Mouse (Mus musculus) thymus, adult 2 months (tissue): ENCODE data around the gene Zfp746. TPM values are rescaled to one million over a fixed set of nuclear protein-coding genes. Genes with fewer than 3 reads are reported as not detected.

Experiments
- DNase-seq: peaks from one replicate; pipeline ENCODE4 v3.0.0; 2021
- H3K27ac ChIP-seq: fragments of 200-500 bp; 2 replicates; pipeline ENCODE4 v1.5.1; 2012; ENCODE audit warnings: low read length, control low read depth; ENCODE audit not compliant: control insufficient read depth, insufficient read depth
- H3K27me3 ChIP-seq: fragments of 200-500 bp; 2 replicates; pipeline ENCODE4 v1.6.1; 2012; ENCODE audit warnings: mild to moderate bottlenecking, low read length, moderate library complexity, mixed read lengths; ENCODE audit not compliant: control insufficient read depth, insufficient read depth
- H3K36me3 ChIP-seq: fragments of 200-500 bp; 2 replicates; pipeline ENCODE4 v1.6.1; 2012; ENCODE audit warnings: mild to moderate bottlenecking, low read length, moderate library complexity; ENCODE audit not compliant: control insufficient read depth, insufficient read depth
- H3K4me1 ChIP-seq: fragments of 200-500 bp; replicated peaks from 2 replicates; pipeline ENCODE4 v1.6.1; 2012; ENCODE audit warnings: low read length; ENCODE audit not compliant: control insufficient read depth, insufficient read depth
- H3K4me3 ChIP-seq: fragments of 200-500 bp; 2 replicates; pipeline ENCODE4 v1.5.1; 2012; ENCODE audit warnings: mild to moderate bottlenecking, low read length, control low read depth, moderate library complexity; ENCODE audit not compliant: control insufficient read depth, insufficient read depth
- CTCF ChIP-seq: fragments of 200-500 bp; IDR thresholded peaks from 2 replicates; pipeline ENCODE4 v1.5.1; 2012; ENCODE audit warnings: mild to moderate bottlenecking, control low read depth, low read length, moderate library complexity, borderline replicate concordance; ENCODE audit not compliant: control insufficient read depth, poor library complexity, insufficient read depth; ENCODE audit errors: extremely low read depth
- POLR2A ChIP-seq: fragments of 200-500 bp; IDR thresholded peaks from 2 replicates; pipeline ENCODE4 v1.6.1; 2012; ENCODE audit warnings: mild to moderate bottlenecking, low read length, control low read depth, moderate library complexity; ENCODE audit not compliant: control insufficient read depth, poor library complexity, insufficient read depth; ENCODE audit errors: extremely low read depth
- WGBS: fragments of 180-500 bp; shearing (Covaris S2); methylation state at CpG from one replicate; pipeline ENCODE4 v1.1.7; 2018; 5-methylcytosine and 5-hydroxymethylcytosine counted together
- polyA plus RNA-seq: library from polyadenylated mRNA; depleted of rRNA; stranded (reverse); fragments of >200 nt; gene quantifications from 2 replicates; pipeline ENCODE4 v1.2.3, GENCODE M21; 2012

The Zfp746 gene
- polyA plus RNA-seq, 1 experiment: 52.5 TPM

DNA sequence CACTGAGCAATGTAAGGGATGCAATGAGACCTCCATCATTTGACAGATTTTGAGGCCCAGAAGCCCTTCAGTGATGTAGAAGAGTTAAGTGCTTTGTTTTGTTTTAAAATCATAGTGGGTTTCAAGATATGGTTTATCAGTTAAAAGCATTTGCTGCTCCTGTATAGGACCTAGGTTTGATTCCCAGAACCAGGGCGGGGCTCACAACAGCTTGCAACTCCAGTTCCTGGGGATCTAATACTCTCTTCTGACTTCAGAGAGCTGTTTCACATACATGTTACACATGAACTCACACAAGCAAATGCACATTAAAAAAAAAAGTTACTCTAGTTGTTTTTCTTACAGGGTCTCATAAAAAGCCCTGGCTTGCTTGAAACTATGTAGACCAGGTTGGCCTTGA lies 25.5 kb downstream of the Zfp746 start:
- WGBS: 95% methylated on average over 1 of the region's 1 CpGs
- DNase-seq: no peak
- H3K27ac ChIP-seq: no peak overlapping the region
- no peaks in the 10 kb centered on the region for H3K27me3 ChIP-seq
- H3K4me1 ChIP-seq: no peaks in the 10 kb centered on the region
- peaks cover 39% of the 10 kb centered on the region for H3K36me3 ChIP-seq
- TF ChIP-seq CTCF: no peak
- TF ChIP-seq POLR2A: no peak
- H3K4me3 ChIP-seq: no peak overlapping the region

- WGBS: 92% methylated on average over 2 of the region's 2 CpGs
- DNase-seq: no peak
- H3K36me3 ChIP-seq: peaks cover 34% of the 10 kb centered on the region
- H3K4me3 ChIP-seq: no peak overlapping the region
- TF ChIP-seq CTCF (no peak), POLR2A (no peak)
- H3K27me3 ChIP-seq: no peaks in the 10 kb centered on the region
- H3K27ac ChIP-seq: no peak overlapping the region
- no peaks in the 10 kb centered on the region for H3K4me1 ChIP-seq
Measured at GRCm38 (mm10) chr6:48060421-48060820, 26.0 kb downstream of the Zfp746 start.

- DNase-seq: no peak
- H3K36me3 ChIP-seq: no peaks in the 10 kb centered on the region
- no peaks in the 10 kb centered on the region for H3K27me3 ChIP-seq
- TF ChIP-seq CTCF: no peak
- TF ChIP-seq POLR2A: no peak
- peaks cover 12% of the 10 kb centered on the region for H3K4me1 ChIP-seq
- no peak overlapping the region for H3K27ac ChIP-seq
- 88% methylated on average over 6 of the region's 6 CpGs for WGBS
- no peak overlapping the region for H3K4me3 ChIP-seq
Measured at GRCm38 (mm10) chr6:48052136-48052535, 34.3 kb downstream of the Zfp746 start.

- Histone ChIP-seq H3K27me3 (no peaks in the 10 kb centered on the region), H3K27ac (no peak overlapping the region), H3K4me3 (no peak overlapping the region), H3K36me3 (no peaks in the 10 kb centered on the region), H3K4me1 (peaks cover 13% of the 10 kb centered on the region)
- WGBS: 81% methylated on average over 2 of the region's 2 CpGs
- TF ChIP-seq CTCF: no peak
- no peak for TF ChIP-seq POLR2A
- no peak for DNase-seq
Measured at GRCm38 (mm10) chr6:48051666-48052065, 34.7 kb downstream of the Zfp746 start.

GRCm38 (mm10) chr6:48049273-48050065 lies 36.9 kb downstream of the Zfp746 start:
- no peak overlapping the region for H3K4me3 ChIP-seq
- H3K27ac ChIP-seq: no peak overlapping the region
- no peaks in the 10 kb centered on the region; the same call in 1 of the 2 replicates for H3K36me3 ChIP-seq
- H3K27me3 ChIP-seq: no peaks in the 10 kb centered on the region
- DNase-seq: no peak
- TF ChIP-seq CTCF (no peak), POLR2A (no peak)
- 18% methylated on average over 9 of the region's 9 CpGs for WGBS
- peaks cover 13% of the 10 kb centered on the region for H3K4me1 ChIP-seq

- peak; percentile 77 for DNase-seq
- H3K36me3 ChIP-seq: peaks cover 7% of the 10 kb centered on the region
- 2% methylated on average over 82 of the region's 82 CpGs for WGBS
- H3K27me3 ChIP-seq: no peaks in the 10 kb centered on the region
- H3K4me3 ChIP-seq: peak within 1 kb of the TSS; percentile 75
- peaks cover 13% of the 10 kb centered on the region for H3K4me1 ChIP-seq
- TF ChIP-seq CTCF (peak; percentile 68; the same call in 1 of the 2 replicates), POLR2A (peak; percentile 41; the same call in 1 of the 2 replicates)
- no peak within 1 kb of the TSS for H3K27ac ChIP-seq
Measured at GRCm38 (mm10) chr6:48048426-48049272, 37.7 kb downstream of the Zfp746 start, which contains the start of gene Zfp777. Gene Zfp777 (minus strand): TSS chr6:48048911.
